Mouse (Mus musculus): Measurements from ENCODE around the gene Ranbp10. TPM values are rescaled to one million over a fixed set of nuclear protein-coding genes. Genes with fewer than 3 reads are reported as not detected.
"Not testable (repeated sequence)": the region's sequence is repeated elsewhere in the genome, so short reads cannot be mapped to it uniquely, and the experiment has no call there.

The Ranbp10 gene
- total RNA-seq, 1 experiment from 2014 or later: 13.4 TPM

DNA sequence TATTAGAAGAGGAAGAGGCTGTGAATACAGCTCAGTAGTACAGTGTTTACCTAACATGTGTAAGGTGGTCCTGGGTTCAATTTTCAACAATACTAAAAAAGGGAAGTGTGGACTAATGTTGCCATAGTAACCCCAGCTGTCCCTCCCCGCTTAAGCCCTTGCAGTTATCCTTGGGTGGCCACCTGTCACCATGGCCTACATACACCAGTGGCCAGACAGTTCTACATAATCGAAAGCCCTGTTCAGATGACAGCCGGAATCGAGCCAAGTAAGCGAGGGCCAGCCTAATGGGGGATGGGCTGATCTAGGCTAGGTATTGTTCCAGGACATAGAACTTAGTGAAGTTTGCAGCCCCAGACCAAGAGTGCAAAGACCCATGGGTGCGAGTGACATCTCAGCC is 9.8 kb upstream of the Ranbp10 start:
- no peak for ATAC-seq (replicated peaks; ENCODE audit: low read depth, poor library complexity, severe bottlenecking)

DNA sequence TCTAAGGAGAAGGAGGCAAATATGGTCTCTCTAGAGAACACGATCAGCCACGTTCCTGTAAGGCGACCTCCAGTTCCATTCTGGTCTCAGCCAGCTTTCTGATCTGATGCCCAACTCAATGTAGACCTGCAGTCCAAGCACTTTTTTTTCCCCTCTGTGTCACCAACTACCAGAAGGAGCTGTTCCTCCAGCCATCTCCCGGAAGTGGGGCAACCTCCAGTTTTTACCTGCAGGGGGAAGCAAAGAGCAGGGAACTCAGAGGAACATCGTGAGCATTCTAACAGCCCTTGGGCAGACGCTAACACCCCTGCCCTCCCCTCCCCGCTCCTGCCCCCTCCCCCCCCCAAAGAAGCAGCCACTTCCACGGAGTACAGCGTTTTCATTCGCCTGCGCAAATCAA is 8.2 kb upstream of the Ranbp10 start:
- ATAC-seq (replicated peaks; ENCODE audit: low read depth, poor library complexity, severe bottlenecking): peak; percentile 96

DNA sequence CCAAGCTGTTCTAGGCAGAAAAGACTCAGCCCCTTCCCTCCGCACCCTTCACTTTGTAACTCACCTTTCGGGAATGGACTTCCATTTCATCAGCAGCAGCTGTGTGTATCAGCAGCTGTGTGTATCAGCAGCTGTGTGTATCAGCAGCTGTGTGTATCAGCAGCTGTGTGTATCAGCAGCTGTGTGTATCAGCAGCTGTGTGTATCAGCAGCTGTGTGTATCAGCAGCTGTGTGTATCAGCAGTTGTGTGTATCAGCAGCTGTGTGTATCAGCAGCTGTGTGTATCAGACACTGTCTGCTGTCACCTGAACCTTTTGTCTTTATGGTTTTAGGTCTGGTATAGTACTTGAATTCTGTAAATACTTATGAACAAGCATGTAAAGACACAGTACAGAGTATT is 6.6 kb upstream of the Ranbp10 start:
- not testable (repeated sequence) for ATAC-seq (replicated peaks; ENCODE audit: low read depth, poor library complexity, severe bottlenecking)

DNA sequence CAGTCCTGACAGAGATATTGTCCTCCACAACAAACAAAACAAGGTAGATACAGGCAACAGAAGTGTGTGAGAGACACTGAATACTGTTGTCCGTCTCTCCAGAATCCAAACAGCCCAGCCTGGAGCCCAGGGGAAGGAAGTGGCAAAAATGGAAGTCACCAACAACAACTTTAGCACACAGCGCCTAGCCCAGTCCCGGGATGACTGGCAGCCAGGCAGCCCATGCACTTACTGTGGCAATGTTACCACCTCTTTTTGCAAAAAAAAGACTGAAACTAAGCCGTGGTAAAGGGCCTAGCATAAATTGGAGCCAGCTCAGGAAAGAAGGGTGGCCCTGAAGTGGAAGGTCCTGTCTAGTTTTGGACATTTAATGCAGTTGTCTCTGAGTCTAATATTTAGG is 771 bp downstream of the Ranbp10 start:
- no peak for ATAC-seq (replicated peaks; ENCODE audit: low read depth, poor library complexity, severe bottlenecking)

DNA sequence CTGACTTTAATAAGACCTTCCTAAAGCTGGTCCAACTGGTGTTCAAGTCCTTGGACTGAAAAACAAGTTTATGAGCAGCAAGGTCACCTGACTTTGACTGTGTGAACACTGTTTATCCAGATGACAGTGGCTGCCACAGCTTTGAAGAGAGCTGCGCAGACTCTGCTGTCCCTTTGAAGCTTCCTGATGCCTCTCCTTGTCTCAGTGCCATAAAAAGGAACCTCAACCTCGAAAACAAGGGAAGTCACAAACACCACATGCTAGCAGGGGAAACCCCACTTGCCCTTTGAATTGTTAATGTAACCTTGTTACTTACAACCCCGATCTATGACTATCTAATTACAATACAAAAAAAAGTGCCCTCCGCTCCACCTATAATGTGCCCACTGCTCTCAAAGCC is 1.6 kb downstream of the Ranbp10 start:
- no peak for ATAC-seq (replicated peaks; ENCODE audit: low read depth, poor library complexity, severe bottlenecking)

DNA sequence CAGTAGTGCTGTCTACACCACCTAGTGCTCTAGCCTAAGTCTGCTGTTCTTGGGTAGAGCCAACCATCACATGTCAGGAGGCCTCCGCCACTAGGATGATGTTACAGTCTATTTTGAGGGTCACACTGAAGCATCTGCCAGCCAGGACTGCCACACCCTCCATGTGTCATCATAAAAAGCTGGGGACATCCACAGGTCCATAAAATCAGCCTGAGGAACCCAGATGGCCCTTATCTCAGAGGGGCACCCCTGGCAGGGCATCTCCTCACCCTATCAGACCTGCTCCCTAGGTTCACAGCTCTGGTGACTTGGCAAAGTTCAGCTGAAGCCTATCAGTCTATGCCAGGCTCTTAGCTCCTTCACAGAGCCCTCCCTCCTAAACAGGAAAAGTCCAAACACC is 6.2 kb downstream of the Ranbp10 start:
- peak; percentile 96 for ATAC-seq (replicated peaks; ENCODE audit: low read depth, poor library complexity, severe bottlenecking)

DNA sequence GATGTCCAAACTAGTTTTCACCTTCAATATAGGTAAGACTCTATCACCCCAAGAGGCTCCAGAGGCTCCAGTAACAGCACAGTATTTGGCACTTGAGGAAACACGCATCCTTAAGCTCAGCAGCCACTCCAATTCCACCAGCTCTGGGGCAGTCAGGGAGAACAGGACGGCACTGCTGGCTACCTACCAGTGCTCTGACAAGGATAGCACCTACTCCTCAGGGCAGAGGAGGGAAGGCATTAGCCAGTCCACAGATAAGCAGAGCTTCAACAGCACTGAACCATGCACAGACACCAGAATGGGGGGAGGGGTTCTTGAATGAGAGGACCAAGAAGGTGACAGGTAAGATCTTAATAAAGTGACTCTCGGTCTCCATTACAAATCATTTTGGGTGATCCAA is 7.5 kb downstream of the Ranbp10 start:
- no peak for ATAC-seq (replicated peaks; ENCODE audit: low read depth, poor library complexity, severe bottlenecking)

DNA sequence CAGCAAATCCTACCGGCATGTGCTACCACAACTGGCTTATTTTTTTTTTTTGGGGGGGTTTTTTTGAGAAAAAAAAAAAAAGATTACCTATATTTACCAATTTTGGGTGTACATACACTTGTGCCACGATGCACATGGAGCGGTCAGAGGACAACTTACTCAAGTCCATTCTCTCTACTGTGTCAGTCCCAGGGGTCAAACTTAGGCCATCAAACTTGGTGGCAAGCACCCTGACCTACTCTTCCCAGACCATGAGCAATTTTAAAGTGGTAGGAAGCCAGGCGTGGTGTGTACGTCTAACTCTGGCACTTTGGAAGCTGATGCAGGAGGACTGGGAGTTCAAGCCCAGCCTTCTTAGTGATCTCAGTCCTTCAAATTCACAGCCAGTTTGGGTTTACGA is 13.9 kb downstream of the Ranbp10 start:
- no peak for ATAC-seq (replicated peaks; ENCODE audit: low read depth, poor library complexity, severe bottlenecking)

DNA sequence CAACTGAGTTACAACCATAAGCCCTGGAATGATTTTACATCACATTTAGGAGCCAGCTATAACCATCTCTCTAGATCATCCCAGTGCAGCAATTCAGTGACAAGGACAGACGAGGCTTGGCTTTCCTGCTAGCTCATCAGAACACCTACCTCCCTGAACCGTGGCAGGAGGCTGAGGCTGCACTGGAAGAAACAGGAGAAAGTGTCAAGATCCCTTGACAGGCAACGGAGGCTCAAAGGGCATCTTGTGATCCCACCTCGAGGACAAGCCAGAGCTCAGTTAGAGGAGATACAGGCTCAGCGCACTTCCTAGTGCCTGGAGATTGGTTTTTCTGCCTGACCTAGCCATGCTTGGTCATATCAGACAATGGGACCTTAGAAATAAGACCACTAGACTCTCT is 14.6 kb downstream of the Ranbp10 start:
- no peak for ATAC-seq (replicated peaks; ENCODE audit: low read depth, poor library complexity, severe bottlenecking)

DNA sequence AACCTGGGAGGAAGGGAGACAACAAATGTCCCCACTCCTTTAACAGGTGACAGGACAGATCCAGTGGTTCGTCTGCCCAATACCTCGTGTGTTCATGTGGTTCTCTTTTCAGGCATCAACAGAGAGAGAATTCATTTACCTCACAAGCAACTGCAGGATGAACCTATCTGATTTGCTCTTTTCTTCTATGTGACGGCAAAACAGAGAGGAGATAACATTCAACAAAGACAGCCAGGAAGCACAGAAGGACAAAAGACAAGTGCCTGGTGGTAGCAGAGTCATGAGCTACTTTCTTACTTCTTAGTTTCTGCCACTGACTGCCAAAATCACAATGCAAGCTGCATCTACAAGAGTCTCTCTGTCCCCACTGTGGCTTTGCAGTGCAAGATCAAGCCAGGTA is 15.6 kb downstream of the Ranbp10 start:
- no peak for ATAC-seq (replicated peaks; ENCODE audit: low read depth, poor library complexity, severe bottlenecking)

DNA sequence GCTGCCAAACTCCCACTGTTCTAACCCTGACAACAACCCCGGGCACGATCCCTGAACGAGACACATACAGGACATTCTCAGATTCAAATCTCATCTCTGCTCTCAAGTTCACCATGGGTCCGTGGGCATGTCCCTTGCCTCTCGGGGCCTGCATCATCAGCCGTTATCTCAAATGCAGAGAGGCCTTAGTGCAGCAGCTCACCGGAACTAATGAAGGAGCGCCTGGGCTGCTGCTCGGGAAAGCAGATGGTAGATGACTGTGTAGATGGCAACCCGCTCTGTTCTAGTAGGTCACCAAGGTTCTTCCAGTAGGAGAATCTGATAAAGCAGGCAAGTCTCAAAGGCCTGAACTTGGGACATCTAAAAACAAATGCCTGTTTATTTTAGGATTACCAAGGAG is 16.1 kb downstream of the Ranbp10 start:
- ATAC-seq (replicated peaks; ENCODE audit: low read depth, poor library complexity, severe bottlenecking): no peak

DNA sequence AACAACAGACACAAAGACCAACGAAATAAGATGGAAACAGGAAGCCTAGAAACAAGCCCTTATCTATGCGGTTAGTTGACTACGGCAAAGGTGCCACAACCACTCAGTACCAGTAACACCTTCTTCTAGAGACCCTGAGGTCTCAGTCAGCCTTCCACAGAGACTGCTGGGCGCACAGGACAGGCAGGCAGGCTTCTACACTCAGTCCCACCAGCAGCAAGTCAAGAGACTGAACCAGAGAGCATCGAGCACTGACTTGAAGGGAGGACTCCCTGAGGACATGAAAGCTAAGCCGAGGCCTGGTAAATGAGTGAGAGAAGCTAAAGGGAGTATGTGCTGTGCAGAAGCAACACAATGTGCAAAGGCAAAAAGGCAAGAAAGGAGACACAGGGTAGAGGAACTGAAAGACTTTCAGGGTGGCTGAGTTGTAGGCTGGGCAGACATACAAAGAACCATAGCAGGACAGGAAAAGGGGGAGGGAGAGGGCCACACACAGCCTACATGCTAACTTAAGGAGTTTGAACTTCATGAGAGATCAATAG is 16.8 kb downstream of the Ranbp10 start:
- ATAC-seq (replicated peaks; ENCODE audit: low read depth, poor library complexity, severe bottlenecking): peak; percentile 53

DNA sequence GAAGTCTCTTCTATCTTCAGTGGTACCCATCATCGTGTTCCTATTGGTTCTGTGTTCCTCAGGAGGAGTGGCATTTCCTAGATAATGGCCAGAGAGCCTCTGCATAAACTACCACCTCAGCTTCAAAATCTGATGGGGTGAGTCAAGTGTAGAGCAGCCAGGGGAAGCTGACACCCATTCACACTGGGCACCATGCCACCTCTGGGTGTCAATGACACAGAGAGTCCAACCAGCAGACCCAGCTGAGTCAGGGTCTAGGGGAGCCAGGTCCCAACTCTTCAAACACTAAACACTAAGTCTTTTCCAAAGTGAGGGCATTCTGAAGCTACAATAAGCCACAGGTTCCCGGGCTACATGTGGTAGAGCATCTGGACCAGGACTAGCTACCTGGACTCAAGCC is 18.7 kb downstream of the Ranbp10 start:
- no peak for ATAC-seq (replicated peaks; ENCODE audit: low read depth, poor library complexity, severe bottlenecking)

DNA sequence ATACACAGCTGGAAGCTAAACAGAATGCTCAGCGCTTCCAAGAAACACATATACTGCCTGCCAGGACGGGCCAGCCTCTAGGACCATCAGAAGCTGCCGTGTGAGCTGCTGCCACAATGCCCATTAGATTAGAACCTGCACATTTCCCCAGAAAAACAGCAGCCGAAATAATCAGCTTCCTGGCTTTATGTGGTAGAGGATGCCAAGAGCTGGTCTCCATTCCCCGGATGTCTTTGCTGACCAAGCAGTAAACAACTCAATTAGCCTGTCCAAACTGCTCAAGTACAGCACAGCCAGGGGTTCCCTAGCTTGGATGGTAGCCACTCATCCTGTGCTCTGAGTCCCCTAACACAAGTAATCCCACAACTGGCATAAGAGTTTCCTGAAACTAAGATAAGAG is 19.4 kb downstream of the Ranbp10 start:
- no peak for ATAC-seq (replicated peaks; ENCODE audit: low read depth, poor library complexity, severe bottlenecking)

DNA sequence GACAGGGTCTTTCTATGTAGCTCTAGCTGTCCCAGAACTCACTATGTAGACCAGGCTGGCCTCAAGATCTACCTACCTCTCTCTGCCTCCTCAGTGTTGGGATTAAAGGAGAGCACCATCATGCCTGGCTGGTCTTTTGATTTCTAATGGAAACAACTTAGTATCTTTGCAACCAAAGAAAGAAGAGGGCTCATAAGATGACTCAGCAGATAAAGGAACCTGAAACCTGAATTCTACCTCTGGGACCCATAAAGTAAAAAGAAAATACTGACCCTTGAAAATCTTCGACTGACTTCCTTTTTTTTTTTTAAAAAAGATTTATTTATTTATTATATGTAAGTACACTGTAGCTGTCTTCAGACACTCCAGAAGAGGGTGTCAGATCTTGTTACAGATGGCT is 21.2 kb downstream of the Ranbp10 start:
- ATAC-seq (replicated peaks; ENCODE audit: low read depth, poor library complexity, severe bottlenecking): no peak

DNA sequence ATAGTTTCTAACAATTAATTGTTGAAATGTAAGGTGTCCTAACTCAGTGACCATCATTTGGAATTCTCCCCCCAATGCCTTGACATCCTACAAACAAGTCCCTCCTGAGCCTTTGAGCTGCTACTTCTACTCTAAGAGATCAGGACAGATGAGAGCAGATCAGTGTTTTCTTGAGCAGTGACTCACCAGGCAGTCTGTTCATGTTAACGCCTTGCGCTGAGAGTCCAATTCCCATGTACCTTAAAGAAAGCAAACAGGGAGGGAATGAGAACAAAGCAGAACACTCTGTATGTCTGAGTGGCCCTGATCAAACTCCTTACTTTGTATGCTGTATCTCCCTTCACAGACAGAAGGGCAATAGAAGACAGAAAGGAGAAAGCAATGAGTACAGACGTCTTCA is 21.8 kb downstream of the Ranbp10 start:
- ATAC-seq (replicated peaks; ENCODE audit: low read depth, poor library complexity, severe bottlenecking): no peak

DNA sequence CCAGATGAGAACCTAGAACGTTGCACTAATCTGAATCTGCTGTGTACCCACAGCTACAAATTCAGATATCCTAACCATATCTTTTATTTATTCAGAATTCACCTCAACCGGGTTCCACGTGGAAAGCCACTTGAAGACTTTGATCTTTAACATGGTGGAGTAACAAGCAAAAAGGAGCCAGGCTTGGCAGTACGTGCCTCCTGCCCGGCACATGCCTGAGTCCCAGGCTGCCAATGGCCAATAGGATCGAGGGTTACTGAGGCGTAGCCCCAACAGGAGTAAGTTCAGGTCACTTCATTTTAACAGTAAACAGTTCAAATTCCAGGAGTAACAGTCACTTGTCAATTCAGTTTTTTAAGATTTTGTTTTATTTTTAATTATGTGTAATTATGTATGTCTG is 22.4 kb downstream of the Ranbp10 start:
- no peak for ATAC-seq (replicated peaks; ENCODE audit: low read depth, poor library complexity, severe bottlenecking)

DNA sequence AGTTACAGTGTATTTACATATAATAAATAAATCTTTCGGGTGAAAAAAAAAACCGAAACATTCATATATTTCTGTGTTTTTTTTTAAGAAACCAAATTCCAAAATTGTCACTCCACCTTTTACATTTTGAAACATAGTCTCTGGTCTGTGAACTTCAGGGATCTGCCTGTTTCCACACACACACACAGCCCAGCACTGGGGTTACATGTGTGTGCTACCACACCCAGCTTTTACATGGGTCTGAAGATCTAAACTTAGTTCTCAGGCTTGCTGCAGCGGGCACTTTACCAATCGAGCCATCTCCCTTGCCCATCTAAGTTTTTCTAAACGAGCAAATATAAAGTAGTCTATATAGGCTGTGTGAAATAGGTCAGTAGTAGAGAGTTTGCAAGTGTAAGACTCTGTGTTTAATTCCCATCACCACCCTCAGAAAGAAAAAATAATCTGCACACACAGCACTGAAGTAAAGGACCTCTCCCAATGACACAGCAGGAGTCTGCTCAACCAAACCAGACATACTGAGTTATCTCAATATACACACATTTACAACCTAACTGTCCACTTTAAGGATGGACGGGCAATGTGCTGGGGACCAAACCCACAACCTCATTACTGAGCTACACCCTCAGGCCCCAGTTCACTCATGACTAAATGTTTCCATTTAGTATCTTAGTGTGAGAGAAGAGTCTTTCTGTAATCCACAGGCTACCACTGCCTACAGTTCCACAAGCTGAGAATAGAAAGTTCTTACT is 25.8 kb downstream of the Ranbp10 start:
- ATAC-seq (replicated peaks; ENCODE audit: low read depth, poor library complexity, severe bottlenecking): peak; percentile 83

DNA sequence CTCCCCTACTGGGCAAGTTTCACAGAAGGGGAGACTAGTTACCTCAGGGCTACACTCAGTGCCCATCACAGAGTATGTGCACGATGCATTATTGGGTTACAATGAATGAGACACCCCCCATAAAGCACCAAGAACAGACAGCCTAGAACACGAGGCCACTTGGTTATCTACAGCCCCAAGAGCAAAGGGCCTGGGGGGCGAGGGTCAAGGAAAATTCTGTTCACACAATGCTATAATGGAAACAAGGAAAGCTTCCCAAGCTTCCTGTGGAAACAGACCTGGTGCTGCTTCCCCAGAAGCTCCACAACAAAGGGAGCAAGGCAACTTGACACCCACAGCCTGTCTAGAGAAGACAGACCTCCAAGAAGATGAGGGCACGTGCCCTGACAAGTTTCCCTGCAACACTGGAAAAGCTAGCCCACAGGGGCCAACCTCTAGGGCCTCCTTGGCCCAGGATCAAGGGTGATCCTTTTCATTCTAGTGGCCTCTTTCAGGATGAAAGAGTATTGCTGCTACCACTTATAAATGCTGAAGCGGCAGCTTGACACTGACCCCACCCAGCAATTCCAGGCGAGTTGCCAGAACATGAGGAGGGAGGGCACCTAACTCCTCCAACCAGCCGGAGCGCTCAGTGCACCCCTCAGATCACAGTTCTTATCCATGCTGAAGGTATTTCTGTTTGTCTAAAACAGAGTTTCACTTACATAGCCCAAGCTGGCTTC is 27.9 kb downstream of the Ranbp10 start:
- peak; percentile 75 for ATAC-seq (replicated peaks; ENCODE audit: low read depth, poor library complexity, severe bottlenecking)

DNA sequence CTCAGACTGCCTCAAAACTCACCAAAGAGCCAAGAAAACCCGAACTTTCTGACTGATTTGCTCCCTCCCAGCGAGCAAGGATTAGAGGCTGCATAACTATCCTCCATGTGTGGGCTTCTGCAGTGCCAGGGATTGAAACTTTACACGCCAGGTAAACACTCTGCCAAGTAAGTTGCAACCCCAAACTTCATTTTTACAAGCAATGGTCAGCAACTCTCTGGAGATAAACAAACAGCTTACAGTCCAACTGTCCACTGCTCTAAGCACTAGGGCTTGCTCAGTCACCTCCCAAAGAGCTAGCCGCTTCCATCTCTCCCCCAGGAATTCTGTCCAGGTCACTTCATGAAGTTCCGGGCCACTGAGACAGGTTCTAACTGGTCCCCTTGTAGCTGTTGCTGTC is 28.7 kb downstream of the Ranbp10 start:
- no peak for ATAC-seq (replicated peaks; ENCODE audit: low read depth, poor library complexity, severe bottlenecking)

DNA sequence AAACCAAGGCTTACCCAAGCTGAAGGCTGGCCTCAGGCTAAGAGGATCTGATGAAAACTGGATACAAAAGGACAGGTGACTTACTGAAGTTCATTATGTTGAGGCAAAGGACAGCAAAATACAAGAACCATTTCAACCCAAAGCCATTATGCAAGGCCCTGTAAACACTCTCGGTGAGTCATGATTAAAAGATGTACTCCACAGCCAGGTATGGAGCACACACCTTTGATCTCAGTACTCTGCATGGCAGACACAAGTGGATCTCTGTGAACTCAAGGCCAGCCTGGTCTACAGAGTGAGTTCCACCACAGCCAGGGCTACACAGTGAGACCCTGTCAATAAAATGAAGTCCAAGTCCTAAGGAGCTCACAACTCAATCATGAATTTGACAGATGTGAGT is 31.4 kb downstream of the Ranbp10 start:
- no peak for ATAC-seq (replicated peaks; ENCODE audit: low read depth, poor library complexity, severe bottlenecking)

All from common myeloid progenitor, adult 5-6 weeks (primary cell).